Mouse (Mus musculus) inflammation-experienced regulatory T-cells, adult 6 months (primary cell): ENCODE results near the gene Ifit1bl1. TPM values are rescaled to one million over a fixed set of nuclear protein-coding genes. Genes with fewer than 3 reads are reported as not detected.
"Not testable (repeated sequence)": the region's sequence is repeated elsewhere in the genome, so short reads cannot be mapped to it uniquely, and the experiment has no call there.

ENCODE experiments used
- ATAC-seq: one replicate; pipeline ENCODE4 v1.8.0; 2017
- polyA plus RNA-seq, 3 experiments: library from polyadenylated mRNA; unstranded; fragments of 100-300 nt; shearing (Covaris generic); gene quantifications; one replicate each; pipeline ENCODE4 v1.2.1; 2017

Gene Ifit1bl1
- polyA plus RNA-seq, 3 experiments from 2014 or later, result 76.3 to 104 (median 82.1) TPM

GRCm38 (mm10) chr19:34587898-34588692 is 13.7 kb downstream of the Ifit1bl1 start:
- ATAC-seq, result peak; percentile 72

- ATAC-seq, result not testable (repeated sequence)
Observed at GRCm38 (mm10) chr19:34585740-34586458, 15.9 kb downstream of the Ifit1bl1 start.

- peak; percentile 75 for ATAC-seq
Observed at GRCm38 (mm10) chr19:34583126-34583766, 18.5 kb downstream of the Ifit1bl1 start, which contains the start of gene Ifit3. Gene Ifit3, plus strand, starts transcription at chr19:34583531.

GRCm38 (mm10) chr19:34582696-34583095 is 19.1 kb downstream of the Ifit1bl1 start:
- ATAC-seq, result peak; percentile 57

GRCm38 (mm10) chr19:34577121-34577520 is 24.6 kb downstream of the Ifit1bl1 start:
- ATAC-seq, result no peak

DNA sequence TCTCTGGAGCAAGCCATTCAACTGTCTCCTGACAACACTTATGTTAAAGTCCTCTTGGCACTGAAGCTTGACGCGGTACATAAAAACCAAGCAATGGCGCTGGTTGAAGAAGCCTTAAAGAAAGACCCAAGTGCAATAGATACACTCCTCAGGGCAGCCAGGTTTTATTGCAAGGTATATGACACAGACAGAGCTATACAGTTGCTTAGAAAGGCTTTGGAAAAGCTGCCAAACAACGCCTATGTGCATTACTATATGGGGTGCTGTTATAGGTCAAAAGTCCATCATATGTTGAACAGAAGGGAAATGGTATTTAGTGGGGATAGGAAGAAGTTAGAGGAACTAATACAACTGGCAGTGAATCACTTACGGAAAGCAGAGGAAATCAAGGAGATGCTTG is 28.1 kb downstream of the Ifit1bl1 start:
- no peak for ATAC-seq

DNA sequence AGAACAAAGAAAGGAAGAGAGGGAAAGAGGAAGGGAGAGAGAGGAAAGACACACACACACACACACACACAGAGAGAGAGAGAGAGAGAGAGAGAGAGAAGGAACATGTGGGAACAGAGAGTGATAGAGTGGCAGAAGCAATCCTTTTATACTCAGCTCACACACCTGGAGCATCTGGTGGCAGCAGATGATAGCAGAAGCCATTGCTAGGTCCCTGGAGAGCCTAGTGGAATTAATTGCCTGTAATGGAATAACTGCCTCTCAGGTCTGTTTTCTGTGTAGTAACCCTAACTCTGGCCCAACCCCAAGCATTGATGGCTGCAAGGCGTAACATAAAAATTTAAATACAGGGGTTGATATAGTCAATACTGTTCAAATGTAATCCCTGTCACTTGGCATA is 30.7 kb downstream of the Ifit1bl1 start:
- ATAC-seq, result no peak

DNA sequence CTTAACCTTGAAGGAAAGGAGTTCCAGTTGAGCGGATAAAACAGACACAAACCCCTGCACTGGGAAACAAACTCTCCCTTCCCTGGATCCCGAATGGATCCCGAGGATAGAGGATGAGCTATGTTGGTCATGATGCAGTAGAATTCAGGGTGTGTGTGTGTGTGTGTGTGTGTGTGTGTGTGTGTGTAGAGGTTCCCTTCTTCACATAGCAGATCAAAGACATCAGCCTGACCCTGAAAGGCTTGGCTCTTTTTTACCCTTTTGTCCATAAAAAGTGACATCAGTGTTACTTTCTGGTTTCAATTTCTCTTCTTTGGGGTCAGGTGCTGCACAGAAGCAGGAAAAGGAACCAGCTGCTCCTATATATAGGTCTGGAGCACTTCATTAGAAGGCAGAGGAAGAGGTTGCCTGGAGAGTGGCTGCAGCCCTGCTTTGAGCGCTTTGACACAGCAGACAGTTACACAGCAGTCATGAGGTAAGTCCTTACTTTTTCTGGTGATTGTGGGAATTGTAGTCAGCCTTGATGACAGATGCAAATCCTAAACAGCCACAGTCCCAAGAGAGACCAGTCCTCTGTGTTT is 31.8 kb downstream of the Ifit1bl1 start:
- ATAC-seq, result no peak

DNA sequence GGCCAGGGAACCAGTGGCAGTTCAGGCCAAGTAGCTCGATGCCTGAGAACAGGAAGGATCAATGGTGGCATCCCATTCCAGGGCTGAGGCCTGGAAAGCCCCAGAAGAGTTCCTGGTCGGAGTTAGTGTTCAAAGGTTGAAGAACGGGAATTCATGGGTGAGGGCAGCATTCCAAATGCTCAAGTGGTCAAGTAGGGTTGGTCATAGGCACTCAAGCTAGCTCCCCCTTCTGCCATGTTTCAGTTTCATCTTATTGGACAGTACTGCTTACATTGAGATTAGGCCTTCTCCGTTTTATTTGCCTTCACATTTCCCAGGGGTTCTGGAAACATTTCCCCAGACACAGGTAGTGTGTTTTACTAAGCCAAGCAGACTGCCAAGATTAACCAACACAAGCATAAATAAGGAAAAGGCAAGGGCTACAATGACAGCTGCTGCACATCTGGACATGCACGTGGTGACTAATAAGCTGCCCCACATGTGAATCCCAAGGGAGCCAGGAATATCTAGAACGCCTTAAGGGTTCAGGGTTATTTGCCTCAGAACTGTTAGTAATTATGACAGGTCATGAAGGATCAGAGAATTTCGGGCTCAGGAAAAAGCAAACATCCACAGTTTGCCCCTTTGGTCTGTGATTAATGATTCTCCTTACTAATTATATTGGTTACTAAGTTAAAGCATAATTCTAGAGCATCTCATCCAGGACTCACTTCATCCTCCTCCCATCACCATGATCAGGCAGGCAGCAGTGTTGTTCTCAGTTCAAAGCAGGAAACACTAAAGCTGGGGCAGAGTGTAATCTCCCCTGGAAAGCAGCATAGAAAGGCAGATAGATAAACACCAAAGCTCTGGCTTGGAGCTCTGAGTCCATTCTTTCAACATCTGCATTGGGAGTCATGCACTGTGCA is 32.5 kb downstream of the Ifit1bl1 start:
- ATAC-seq, result no peak

- ATAC-seq, result no peak
Observed at GRCm38 (mm10) chr19:34566178-34566784, 35.5 kb downstream of the Ifit1bl1 start.

DNA sequence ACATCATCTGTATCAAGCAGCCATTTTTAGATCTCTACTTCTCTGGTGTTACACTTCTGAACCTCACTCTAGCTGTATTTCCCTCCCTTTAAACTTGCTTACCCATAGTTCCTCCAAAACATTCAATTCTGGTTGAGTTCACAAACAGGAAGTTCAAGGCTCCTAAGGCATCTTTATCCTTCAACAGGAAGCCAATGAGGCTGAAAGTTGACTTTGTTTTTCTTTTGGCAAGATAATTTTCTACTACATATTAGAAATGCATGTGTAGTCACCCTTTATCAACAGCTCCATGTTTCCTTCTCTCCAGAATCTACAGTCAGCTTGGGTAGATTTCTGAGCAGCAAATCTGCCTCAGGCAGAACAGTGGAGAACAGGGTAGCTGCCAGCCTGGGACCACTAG is 39.2 kb downstream of the Ifit1bl1 start:
- ATAC-seq, result peak; percentile 54

DNA sequence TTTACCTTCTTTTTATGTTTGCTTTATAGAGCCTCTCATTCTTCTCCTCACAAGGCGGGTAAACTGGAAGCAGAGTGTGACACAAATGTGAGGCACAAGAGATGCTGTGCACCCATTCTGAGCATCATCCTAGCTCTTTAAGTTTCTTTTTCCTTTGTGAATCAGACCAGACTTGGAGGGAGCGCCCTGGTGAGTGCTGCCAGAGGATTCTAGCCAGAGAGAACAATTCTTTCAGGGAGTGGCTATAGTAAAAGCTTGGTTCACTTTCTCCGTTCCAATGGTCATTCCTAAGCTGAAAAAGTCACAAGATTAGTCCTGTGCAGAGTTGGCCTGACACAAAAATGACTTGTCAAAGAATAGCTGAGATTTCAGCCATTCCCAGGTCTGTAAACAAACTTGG is 45.1 kb downstream of the Ifit1bl1 start:
- no peak for ATAC-seq

GRCm38 (mm10) chr19:34554061-34554460 is 47.7 kb downstream of the Ifit1bl1 start:
- ATAC-seq, result no peak

GRCm38 (mm10) chr19:34553522-34553921 is 48.2 kb downstream of the Ifit1bl1 start:
- ATAC-seq, result no peak

DNA sequence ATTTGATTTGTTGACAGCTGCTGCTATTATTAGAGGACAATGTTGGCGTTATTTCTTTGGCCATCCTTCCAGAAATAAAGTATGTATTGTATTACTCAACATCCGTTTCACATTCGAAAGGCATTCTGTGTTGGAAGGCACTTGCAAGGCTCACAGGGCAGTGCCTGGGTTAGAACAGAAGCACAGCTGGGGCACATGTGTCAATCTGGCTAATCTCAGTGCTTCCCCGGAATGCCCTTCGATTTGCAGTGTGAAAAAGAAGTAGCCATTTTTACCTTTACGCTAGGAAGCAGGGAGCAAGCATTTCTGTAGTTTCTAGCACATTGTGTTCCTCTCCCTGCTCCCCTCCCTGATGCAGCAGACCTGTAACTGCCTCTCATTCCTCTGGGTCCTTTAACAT is 48.7 kb downstream of the Ifit1bl1 start:
- no peak for ATAC-seq

DNA sequence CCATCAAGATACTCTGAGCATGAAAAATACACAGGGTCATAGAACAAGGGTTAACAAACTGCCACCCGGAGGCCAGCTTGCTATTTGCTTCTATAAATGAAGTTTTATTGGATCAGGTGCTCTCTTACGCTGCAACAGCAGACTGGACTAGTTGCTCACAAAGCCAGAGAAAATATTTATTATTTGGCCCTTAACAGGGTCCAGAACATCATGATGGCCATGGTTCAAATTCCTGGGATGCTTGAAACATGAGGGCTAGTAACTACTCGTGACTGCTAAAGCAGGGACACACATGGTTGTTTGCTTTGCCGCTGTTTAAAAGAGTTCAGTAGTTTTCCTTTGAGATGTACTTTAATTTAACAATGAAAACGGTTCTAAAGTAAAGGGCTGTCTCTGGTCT is 49.8 kb downstream of the Ifit1bl1 start:
- ATAC-seq, result no peak

DNA sequence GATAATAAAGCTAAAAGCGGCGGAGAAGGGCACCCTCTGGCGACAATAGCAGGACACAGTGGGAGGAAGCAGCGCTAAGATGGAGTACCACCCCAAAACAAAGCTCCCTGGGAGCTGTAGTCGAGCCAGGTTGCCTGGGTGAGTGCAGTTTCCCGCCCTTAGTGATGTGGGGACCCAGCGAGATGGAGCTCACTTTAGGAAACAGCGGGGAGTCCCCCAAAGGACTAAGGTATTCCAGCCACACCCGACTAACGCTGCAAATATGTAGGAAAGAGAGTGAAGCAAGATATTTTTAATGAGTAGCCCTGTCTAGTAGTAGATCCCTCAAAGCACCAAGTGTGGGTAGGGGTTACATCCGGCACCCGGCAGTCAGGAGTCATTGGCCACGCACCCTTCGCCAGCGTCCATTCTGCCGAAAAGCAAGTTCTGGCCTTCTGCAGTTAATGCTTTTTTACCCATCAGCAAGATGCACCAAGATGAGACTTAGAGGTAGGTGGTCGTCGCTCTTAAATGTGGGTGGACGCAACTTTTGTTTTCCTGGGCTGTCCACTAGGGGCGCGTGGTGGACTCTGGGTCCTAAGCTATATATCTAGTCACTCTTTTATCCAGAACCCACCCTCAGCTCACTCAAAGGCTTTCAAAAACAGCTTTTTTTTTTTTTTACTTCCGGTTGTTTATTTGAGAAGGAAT is 51.1 kb downstream of the Ifit1bl1 start, which contains the start of gene Ifit2:
Gene Ifit2, plus strand, starts transcription at position 161 of the 690 bp plus-strand sequence.
- peak; percentile 91 for ATAC-seq

GRCm38 (mm10) chr19:34550205-34550533 is 51.6 kb downstream of the Ifit1bl1 start:
- peak; percentile 3 for ATAC-seq

- ATAC-seq, result peak; percentile 41
Observed at GRCm38 (mm10) chr19:34547976-34548375, 53.8 kb downstream of the Ifit1bl1 start.

GRCm38 (mm10) chr19:34546211-34546610 is 55.5 kb downstream of the Ifit1bl1 start:
- no peak for ATAC-seq
